Mouse (Mus musculus): Measurements from ENCODE around the gene Gas8. TPM values are rescaled to one million over a fixed set of nuclear protein-coding genes. Genes with fewer than 3 reads are reported as not detected.
"Not testable (repeated sequence)": the region's sequence is repeated elsewhere in the genome, so short reads cannot be mapped to it uniquely, and the experiment has no call there.

Gas8 gene
- polyA plus RNA-seq, 1 experiment from 2014 or later, result 41.1 TPM

DNA sequence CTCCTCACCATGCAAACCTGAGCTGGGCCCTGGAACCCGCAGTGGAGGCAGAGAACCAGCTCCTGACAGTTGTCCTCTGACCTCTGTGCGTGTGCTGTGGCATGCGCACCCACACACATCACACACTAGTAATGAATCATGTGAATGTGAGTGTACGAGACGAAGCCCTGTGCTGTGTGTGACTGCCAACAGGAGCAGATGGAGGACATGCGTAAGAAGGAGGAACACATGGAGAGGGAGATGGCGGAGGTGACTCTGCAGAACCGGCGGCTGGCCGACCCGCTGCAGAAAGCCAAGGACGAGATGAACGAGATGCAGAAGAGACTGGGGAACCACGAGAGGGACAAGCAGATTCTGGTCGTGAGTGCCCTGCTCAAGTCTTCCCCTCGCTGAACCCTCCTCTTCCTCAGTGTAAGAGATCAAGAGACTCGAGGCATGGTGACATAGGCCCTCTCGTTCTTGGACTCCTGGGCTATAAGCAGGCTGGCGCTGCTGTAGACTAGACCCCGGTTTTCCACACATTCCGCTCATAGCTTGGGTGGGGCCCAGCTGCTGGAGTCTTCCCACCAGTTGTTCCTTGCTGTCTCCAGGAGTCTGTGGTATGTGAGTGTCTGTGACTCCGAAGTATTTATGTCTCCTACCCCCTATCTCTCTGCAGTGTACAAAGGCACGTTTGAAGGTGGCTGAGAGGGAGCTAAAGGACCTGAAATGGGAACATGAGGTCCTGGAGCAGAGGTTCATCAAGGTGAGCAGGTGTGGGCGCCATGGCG is 9.3 kb downstream of the Gas8 start:
- no peaks in the 10 kb centered on the region for H3K9me3 ChIP-seq (replicated peaks)
- no peaks in the 10 kb centered on the region for H3K27me3 ChIP-seq (ENCODE audit: low read depth, poor library complexity, severe bottlenecking)
- DNase-seq (ENCODE audit: low spot score), result no peak
- H3K36me3 ChIP-seq, result peaks cover 100% of the 10 kb centered on the region
- no peak overlapping the region for H3K4me3 ChIP-seq
- peaks cover 5% of the 10 kb centered on the region; the same call in 1 of the 2 replicates for H3K4me1 ChIP-seq
- WGBS, result 93% methylated on average over 25 of the region's 25 CpGs
- no peak overlapping the region for H3K27ac ChIP-seq

DNA sequence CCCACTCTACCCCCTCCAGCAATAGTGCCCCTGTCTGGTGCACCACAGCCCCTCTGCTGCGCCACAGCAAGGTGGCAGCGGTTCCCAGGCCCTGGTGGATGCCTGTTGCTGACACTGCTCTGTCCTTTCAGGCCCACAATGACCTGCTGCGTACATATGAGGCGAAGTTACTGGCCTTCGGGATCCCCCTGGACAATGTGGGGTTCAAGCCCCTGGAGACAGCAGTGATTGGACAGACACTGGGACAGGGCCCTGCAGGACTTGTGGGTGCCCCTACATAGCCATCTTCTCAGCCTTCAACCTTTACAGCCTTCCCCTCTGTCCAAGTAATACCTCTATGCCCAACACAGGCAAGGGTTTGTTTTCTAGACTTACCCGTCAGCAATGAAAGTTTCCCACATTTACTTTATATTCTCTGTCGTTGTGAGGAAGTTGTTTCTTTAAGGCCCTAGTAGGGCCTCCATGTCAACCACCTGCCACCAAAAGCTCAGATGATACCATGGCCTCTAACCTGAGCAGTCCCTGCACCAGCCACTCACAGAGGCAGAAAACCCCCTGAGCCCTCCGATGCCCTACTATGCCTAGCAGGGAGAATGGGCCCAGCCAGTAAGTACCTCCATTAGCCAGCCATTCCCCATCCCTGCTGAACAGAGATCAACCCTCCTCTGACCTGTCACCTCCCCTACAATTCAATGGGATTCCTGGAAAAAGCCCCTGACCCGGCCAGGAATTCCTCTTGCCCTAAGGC is 17.8 kb downstream of the Gas8 start:
- Histone ChIP-seq H3K27ac (no peak overlapping the region), H3K9me3 (replicated peaks) (no peaks in the 10 kb centered on the region), H3K27me3 (ENCODE audit: low read depth, poor library complexity, severe bottlenecking) (peaks cover 34% of the 10 kb centered on the region), H3K36me3 (peaks cover 57% of the 10 kb centered on the region), H3K4me1 (peaks cover 3% of the 10 kb centered on the region), H3K4me3 (no peak overlapping the region)
- no peak for DNase-seq (ENCODE audit: low spot score)
- WGBS, result 87% methylated on average over 9 of the region's 9 CpGs

DNA sequence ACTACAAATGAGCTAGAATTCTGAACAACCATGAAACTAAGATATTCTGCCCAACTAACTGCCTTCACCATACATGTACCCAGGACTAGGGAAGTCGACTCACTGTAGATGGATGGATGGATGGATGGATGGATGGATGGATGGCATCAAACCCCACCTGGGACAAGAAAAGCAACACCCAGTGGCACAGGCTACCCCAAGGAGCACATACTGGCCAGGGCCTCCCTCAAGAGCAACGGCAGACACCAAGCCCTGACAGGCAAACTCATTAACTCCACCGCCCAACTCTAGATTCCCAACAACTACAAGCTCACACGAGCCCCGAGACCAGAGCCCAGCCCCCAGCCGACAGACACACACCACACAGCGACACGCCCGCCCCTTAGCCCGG is 18.4 kb downstream of the Gas8 start:
- no peak overlapping the region for H3K27ac ChIP-seq
- no peak overlapping the region for H3K4me3 ChIP-seq
- H3K9me3 ChIP-seq (replicated peaks), result no peaks in the 10 kb centered on the region
- H3K36me3 ChIP-seq, result peaks cover 51% of the 10 kb centered on the region
- DNase-seq (ENCODE audit: low spot score), result no peak
- H3K4me1 ChIP-seq, result peaks cover 3% of the 10 kb centered on the region
- peaks cover 34% of the 10 kb centered on the region for H3K27me3 ChIP-seq (ENCODE audit: low read depth, poor library complexity, severe bottlenecking)
- 20% methylated on average over 10 of the region's 10 CpGs for WGBS

DNA sequence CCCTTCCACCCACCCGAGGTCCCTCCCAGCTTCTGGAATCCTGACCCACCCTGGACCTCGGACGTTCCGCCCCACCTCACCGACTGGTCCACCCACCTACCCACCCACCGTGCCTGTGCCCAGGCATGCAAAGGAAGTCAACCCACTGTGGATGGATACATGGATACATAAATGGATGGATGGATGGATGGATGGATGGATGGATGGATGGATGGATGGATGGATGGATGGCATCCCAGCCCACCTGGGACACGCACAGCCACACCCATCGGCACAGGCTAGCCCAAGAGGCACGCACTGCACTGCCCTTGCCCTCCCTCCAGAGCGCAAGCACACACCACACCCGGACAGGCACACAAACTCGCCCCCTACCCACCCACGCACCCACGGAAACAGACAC is 19.0 kb downstream of the Gas8 start:
- 78% methylated on average over 7 of the region's 14 CpGs for WGBS
- H3K4me1 ChIP-seq; DNase-seq (ENCODE audit: low spot score); H3K27ac ChIP-seq; H3K4me3 ChIP-seq; H3K9me3 ChIP-seq (replicated peaks): not testable (repeated sequence)
- Histone ChIP-seq H3K27me3 (ENCODE audit: low read depth, poor library complexity, severe bottlenecking) (peaks cover 34% of the 10 kb centered on the region), H3K36me3 (peaks cover 44% of the 10 kb centered on the region)

DNA sequence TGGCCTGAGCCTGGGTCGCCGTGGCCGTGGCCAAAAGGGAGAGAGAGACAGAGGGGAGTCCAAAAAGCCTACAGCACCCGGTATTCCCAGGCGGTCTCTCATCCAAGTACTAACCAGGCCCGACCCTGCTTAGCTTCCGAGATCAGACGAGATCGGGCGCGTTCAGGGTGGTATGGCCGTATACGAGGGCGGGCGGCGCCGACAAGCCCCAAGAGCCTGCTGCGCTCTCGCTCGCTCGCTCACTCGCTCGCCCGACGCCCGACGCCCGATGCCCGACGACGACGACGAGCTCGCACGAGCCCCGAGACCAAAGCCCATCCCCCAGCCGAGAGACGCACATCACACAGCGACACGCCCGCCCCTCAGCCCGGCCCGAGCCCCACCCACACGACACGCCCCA is 45.6 kb downstream of the Gas8 start:
- WGBS, result no CpG with 5 or more reads among the region's 45 CpGs
- not testable (repeated sequence) for H3K36me3 ChIP-seq; H3K27ac ChIP-seq; H3K4me1 ChIP-seq; H3K9me3 ChIP-seq (replicated peaks); DNase-seq (ENCODE audit: low spot score); H3K27me3 ChIP-seq (ENCODE audit: low read depth, poor library complexity, severe bottlenecking); H3K4me3 ChIP-seq

DNA sequence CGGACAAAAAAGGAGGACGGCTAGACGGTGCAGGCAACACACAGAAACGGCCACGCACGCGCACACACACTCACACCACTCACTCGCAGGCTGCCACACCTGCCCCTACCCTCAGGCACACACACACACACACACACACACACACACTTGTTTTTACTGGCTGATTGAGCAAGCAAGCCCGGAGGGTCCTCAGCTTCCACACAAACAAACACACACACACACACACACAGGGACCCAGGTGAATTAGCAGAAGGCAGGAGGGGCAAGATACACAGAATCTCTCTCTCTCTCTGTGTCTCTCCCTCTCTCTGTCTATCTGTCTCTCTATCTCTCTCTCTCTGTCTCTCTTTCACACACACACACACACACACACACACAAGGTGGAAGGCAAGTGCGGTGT is 56.8 kb downstream of the Gas8 start:
- WGBS, result 83% methylated on average over 2 of the region's 10 CpGs
- H3K36me3 ChIP-seq; H3K4me3 ChIP-seq; H3K27ac ChIP-seq; H3K9me3 ChIP-seq (replicated peaks); H3K4me1 ChIP-seq; H3K27me3 ChIP-seq (ENCODE audit: low read depth, poor library complexity, severe bottlenecking); DNase-seq (ENCODE audit: low spot score): not testable (repeated sequence)

Other genes starting within 250 kb of the Gas8 start
- 42.7 and 46.3 TPM in 2 replicates for gene Fanca, start 200.3 kb upstream of the Gas8 start, polyA plus RNA-seq (2016; fragmentation: Nextera tagmentation; extraction: Ambion mirVana)
- gene Spire2, start 186.1 kb upstream of the Gas8 start, polyA plus RNA-seq (2016; fragmentation: Nextera tagmentation; extraction: Ambion mirVana), result 2.0 TPM in 2 replicates
- gene Tcf25, start 145.1 kb upstream of the Gas8 start, polyA plus RNA-seq (2016; fragmentation: Nextera tagmentation; extraction: Ambion mirVana), result 116 and 138 TPM in 2 replicates
- not detected in 2 replicates for gene Mc1r, start 111.7 kb upstream of the Gas8 start, polyA plus RNA-seq (2016; fragmentation: Nextera tagmentation; extraction: Ambion mirVana)
- 6.9 and 7.9 TPM in 2 replicates for gene Tubb3, start 107.4 kb upstream of the Gas8 start, polyA plus RNA-seq (2016; fragmentation: Nextera tagmentation; extraction: Ambion mirVana)
- gene Def8, start 95.3 kb upstream of the Gas8 start, polyA plus RNA-seq (2016; fragmentation: Nextera tagmentation; extraction: Ambion mirVana), result 43.6 and 44.1 TPM in 2 replicates
- 57.2 and 65.0 TPM in 2 replicates for gene Afg3l1, start 40.9 kb upstream of the Gas8 start, polyA plus RNA-seq (2016; fragmentation: Nextera tagmentation; extraction: Ambion mirVana)
- 6.1 and 7.4 TPM in 2 replicates for gene Dbndd1, start 3.4 kb upstream of the Gas8 start, polyA plus RNA-seq (2016; fragmentation: Nextera tagmentation; extraction: Ambion mirVana)
- 6.7 and 7.3 TPM in 2 replicates for gene Rhou, start 135.1 kb downstream of the Gas8 start, polyA plus RNA-seq (2016; fragmentation: Nextera tagmentation; extraction: Ambion mirVana)

Data from limb, embryonic 10.5 days (tissue).